Mouse (Mus musculus) kidney, adult 2 months (tissue): ENCODE measurements around the gene Rbbp5.

ENCODE experiments used
- CTCF ChIP-seq: fragments of 200-500 bp; conservative IDR thresholded peaks from 2 replicates; pipeline ENCODE4 v1.5.1; 2011; ENCODE audit warnings: low read depth, mild to moderate bottlenecking, control low read depth, low read length, moderate library complexity, mixed read lengths; ENCODE audit not compliant: insufficient read depth, insufficient read length
- POLR2A ChIP-seq: fragments of 200-500 bp; IDR thresholded peaks from one replicate; pipeline ENCODE4 v1.6.1; 2011; ENCODE audit warnings: low read depth, low read length, control low read depth

DNA sequence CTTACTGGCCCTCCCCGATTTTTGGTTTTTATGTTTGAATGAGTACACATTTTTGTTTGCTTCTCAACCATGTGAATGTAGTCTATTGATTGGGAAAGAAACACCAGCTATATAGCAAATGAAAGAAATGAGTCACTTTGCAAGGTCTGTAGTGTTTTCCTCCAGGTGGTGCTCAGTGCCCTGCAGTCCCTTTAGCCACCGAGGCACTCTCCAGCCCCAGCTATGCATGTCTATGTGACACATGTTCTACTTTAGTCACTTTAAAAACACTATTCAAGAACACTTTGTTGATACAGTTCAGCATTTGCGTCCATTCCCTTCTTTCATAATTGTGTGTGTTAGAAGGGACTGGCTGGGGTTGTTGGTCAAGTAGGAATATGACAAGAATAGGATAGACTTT, 6.1 kb downstream of the Rbbp5 start:
- TF ChIP-seq POLR2A: no peak
- TF ChIP-seq CTCF: no peak
